Mouse (Mus musculus) hindbrain, embryonic 10.5 days (tissue): ENCODE results near the gene Khdc3. TPM values are rescaled to one million over a fixed set of nuclear protein-coding genes. Genes with fewer than 3 reads are reported as not detected.
A peak's percentile ranks its signal among the peaks of the same experiment; 100 is the strongest.
"Not testable (repeated sequence)": the region's sequence is repeated elsewhere in the genome, so short reads cannot be mapped to it uniquely, and the experiment has no call there.

Source experiments
- DNase-seq: peaks from one replicate; pipeline ENCODE4 v3.0.0-alpha.2; 2017; ENCODE audit warnings: low spot score
- H3K27ac ChIP-seq: fragments of 300-500 bp; sonication (generic); 2 replicates; pipeline ENCODE4 v1.5.1; 2016; ENCODE audit warnings: mild to moderate bottlenecking, moderate library complexity
- H3K27me3 ChIP-seq: fragments of 300-500 bp; sonication (generic); 2 replicates; pipeline ENCODE4 v1.6.1; 2016; ENCODE audit warnings: mild to moderate bottlenecking; ENCODE audit not compliant: poor library complexity, insufficient read depth, severe bottlenecking
- H3K36me3 ChIP-seq: fragments of 300-500 bp; sonication (generic); 2 replicates; pipeline ENCODE4 v1.6.1; 2016; ENCODE audit warnings: mild to moderate bottlenecking, moderate library complexity
- H3K4me1 ChIP-seq: fragments of 300-500 bp; sonication (generic); replicated peaks from 2 replicates; pipeline ENCODE4 v1.6.1; 2016; ENCODE audit warnings: mild to moderate bottlenecking
- H3K4me3 ChIP-seq: fragments of 300-500 bp; sonication (generic); 2 replicates; pipeline ENCODE4 v1.5.1; 2016; ENCODE audit warnings: mild to moderate bottlenecking, moderate library complexity
- H3K9me3 ChIP-seq: fragments of 300-500 bp; sonication (generic); 2 replicates; pipeline ENCODE4 v1.6.1; 2016; ENCODE audit warnings: mild to moderate bottlenecking, moderate library complexity
- whole genome bisulfite sequencing: fragments of 180-500 bp; shearing (Covaris S2); methylation state at CpG from one replicate; pipeline ENCODE4 v1.1.7; 2016; 5-methylcytosine and 5-hydroxymethylcytosine counted together
- polyA plus RNA-seq: library from polyadenylated mRNA; unstranded; fragments of >200 nt; fragmentation: Nextera tagmentation; extraction: Ambion mirVana; gene quantifications from 2 replicates; pipeline ENCODE4 v1.2.1, GENCODE M21; 2016

Gene Khdc3
- polyA plus RNA-seq, 1 experiment from 2014 or later, result 0.20 TPM

DNA sequence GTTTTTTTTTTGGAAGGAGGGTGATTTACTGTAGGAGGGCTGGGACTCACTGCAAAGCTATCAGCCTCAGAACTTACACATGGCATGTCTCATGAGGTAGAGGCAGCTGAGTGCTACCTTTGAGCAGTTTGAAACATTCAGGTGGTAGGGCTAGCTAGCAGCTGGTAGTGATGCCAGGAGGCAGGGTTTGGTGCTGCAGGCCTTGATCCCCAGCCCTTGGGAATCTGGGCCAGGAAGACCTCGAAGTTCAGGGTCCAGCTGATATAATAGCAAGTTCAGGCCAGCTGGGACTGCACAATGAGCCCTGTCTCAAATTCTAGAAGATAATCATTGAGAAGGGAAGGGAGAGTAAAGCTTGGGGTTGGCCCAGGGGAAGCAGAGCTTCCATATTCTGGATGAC is 3.5 kb downstream of the Khdc3 start:
- H3K27ac ChIP-seq, result no peak overlapping the region
- H3K36me3 ChIP-seq, result no peaks in the 10 kb centered on the region
- H3K4me1 ChIP-seq, result peaks cover 11% of the 10 kb centered on the region
- H3K9me3 ChIP-seq, result no peaks in the 10 kb centered on the region
- peaks cover 55% of the 10 kb centered on the region for H3K27me3 ChIP-seq
- DNase-seq, result no peak
- no peak overlapping the region for H3K4me3 ChIP-seq
- WGBS, result 71% methylated on average over 1 of the region's 1 CpGs

DNA sequence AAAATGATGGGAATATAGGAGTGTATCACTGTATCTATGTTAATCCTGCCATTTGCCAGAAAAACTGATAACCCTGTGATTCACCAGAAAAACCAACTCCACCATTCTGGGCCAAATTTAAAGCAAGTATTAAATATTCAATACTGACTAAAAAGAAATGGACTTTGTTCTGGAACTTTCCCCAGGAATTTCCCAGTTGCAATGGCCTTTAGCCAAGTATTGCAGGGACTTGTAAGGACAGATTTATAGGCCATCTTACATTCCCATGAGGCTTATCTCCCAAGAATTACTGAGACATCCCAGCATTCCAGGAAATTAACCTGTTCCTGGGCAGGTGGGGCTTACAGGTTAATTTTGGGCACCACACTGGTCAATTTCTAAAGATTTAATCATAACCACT is 4.1 kb downstream of the Khdc3 start:
- Histone ChIP-seq H3K36me3 (no peaks in the 10 kb centered on the region), H3K4me3 (no peak overlapping the region), H3K27me3 (peaks cover 55% of the 10 kb centered on the region), H3K27ac (no peak overlapping the region), H3K4me1 (peaks cover 11% of the 10 kb centered on the region), H3K9me3 (no peaks in the 10 kb centered on the region)
- DNase-seq, result no peak

DNA sequence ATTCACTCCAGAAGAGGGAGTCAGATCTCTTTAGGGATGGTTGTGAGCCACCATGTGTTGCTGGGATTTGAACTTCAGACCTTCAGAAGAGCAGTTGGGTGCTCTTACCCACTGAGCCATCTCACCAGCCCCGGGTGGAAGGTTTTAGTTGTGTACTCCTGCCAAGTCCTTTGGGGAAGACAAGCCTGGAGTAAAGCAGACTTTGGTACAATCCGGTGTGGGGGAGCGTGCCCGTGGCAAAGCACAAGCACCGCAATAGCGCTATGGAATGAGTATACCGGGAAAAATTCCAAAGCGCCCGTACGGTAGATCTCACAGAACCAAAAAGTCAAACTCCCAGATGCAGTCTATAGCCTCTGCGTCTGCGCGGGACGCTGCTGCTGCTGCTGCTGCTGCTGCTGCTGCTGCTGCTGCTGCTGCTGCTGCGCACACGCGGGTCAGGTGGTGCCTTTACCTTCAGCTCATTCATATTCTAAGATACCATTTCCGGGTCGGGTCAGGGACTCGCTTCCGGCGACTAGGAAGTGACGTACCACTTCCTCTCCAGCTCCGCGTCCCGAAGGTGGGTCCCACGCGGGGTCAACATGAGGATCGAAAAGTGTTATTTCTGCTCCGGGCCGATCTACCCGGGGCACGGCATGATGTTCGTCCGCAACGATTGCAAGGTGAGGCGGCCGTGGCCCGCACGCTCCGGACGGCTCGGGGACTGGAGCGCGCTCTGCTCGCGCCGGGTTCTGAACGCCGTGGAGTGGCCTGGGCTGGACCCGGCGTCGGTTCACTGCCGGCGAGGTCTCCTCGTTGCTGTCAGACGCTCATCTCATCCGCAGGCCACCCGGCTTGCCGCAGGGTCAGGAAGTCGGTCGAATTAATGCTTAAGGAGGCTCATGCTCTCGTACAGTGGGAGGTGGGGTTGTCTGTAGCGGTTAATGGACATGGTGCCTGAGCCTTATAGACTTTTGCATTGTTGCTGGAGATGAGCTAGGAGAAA is 11.6 kb downstream of the Khdc3 start, which contains the start of gene Rsl24d1:
Gene Rsl24d1 (plus strand): TSS at position 508 of the 988 bp plus-strand sequence.
- H3K9me3 ChIP-seq, result no peaks in the 10 kb centered on the region
- under 1% methylated on average over 64 of the region's 64 CpGs for WGBS
- H3K27me3 ChIP-seq, result no peaks in the 10 kb centered on the region
- peaks cover 30% of the 10 kb centered on the region for H3K36me3 ChIP-seq
- peak within 1 kb of the TSS; percentile 97 for H3K4me3 ChIP-seq
- H3K27ac ChIP-seq, result peak within 1 kb of the TSS; percentile 89
- peaks cover 11% of the 10 kb centered on the region for H3K4me1 ChIP-seq
- peak; percentile 87 for DNase-seq

DNA sequence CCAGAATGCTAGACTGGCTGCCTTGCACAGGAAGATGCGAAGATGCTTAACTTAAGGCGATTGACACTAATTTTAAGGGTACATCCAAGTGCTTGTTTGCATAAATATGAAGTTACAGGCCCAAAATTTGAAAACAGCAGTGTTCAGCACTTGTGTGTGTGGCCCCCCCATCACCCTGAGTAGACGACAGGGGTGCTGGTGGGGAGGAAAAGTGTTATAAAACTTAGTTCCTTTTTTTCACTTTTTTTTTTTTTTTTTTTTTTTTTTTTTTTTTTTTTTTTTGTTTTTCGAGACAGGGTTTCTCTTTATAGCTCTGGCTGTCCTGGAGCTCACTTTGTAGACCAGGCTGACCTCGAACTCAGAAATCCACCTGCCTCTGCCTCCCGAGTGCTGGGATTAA is 15.1 kb downstream of the Khdc3 start:
- H3K4me3 ChIP-seq, DNase-seq, H3K27ac ChIP-seq, H3K9me3 ChIP-seq, H3K27me3 ChIP-seq: not testable (repeated sequence)
- WGBS, result 95% methylated on average over 5 of the region's 6 CpGs
- H3K36me3 ChIP-seq, result peaks cover 63% of the 10 kb centered on the region
- H3K4me1 ChIP-seq, result peaks cover 11% of the 10 kb centered on the region

DNA sequence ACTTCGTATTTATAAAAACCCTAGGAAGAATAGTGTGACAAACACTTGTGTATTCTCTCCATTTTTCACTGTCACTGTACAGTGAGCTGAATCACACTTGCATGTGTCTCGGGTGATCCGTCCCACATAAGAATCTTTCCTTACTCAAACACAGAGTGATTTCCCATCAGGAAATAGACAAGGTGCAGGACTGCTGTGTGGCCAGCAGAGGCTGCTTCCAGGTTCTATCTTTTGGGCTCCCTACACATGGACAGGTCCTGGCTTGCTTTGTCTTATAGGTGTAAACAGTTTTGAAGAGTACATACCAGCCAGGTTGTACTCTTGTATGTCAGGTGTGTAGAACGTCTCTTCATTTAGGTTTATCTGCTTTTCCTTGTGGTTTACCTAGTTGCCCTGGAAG is 16.4 kb downstream of the Khdc3 start:
- peaks cover 75% of the 10 kb centered on the region for H3K36me3 ChIP-seq
- 90% methylated on average over 4 of the region's 4 CpGs for WGBS

GRCm38 (mm10) chr9:73121735-73122134 is 20.1 kb downstream of the Khdc3 start:
- Histone ChIP-seq H3K27ac (no peak overlapping the region), H3K4me1 (no peaks in the 10 kb centered on the region), H3K27me3 (no peaks in the 10 kb centered on the region), H3K9me3 (no peaks in the 10 kb centered on the region), H3K4me3 (no peak overlapping the region), H3K36me3 (peaks cover 94% of the 10 kb centered on the region)
- no peak for DNase-seq
- WGBS, result 80% methylated on average over 8 of the region's 8 CpGs

More for the DNA sequence above, 16.4 kb downstream of the Khdc3 start:
- H3K27me3 ChIP-seq, result no peaks in the 10 kb centered on the region
- H3K27ac ChIP-seq, result no peak overlapping the region
- DNase-seq, result no peak
- H3K4me1 ChIP-seq, result peaks cover 7% of the 10 kb centered on the region
- no peak overlapping the region for H3K4me3 ChIP-seq
- H3K9me3 ChIP-seq, result no peaks in the 10 kb centered on the region

- Histone ChIP-seq H3K36me3 (peaks cover 98% of the 10 kb centered on the region), H3K9me3 (no peaks in the 10 kb centered on the region), H3K27ac (no peak overlapping the region), H3K27me3 (no peaks in the 10 kb centered on the region), H3K4me1 (no peaks in the 10 kb centered on the region), H3K4me3 (no peak overlapping the region)
- WGBS, result 91% methylated on average over 8 of the region's 8 CpGs
- DNase-seq, result no peak
These were observed 23.5 kb downstream of the Khdc3 start for GRCm38 (mm10) chr9:73125043-73125570.

DNA sequence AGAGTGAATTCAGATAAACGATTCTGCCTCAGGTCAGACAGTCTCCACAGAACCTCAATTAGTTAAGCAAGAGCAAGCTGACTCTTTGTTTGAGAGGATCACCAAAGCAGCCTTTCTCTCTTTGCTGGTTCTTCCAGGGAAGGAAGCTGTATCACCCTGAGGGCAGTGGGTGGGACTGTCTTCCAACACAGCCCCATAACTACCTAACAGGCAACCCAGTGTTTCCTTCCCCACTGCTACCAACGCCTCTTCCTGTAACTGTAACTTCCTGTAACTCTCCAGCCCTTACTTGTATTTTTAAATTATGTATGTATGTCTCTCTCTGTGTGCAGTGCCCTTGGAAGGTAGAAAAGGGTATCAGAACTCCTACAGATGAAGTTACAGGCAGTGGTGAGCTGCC is 25.8 kb downstream of the Khdc3 start:
- H3K36me3 ChIP-seq, result peaks cover 84% of the 10 kb centered on the region
- H3K27ac ChIP-seq, result no peak overlapping the region
- 78% methylated on average over 2 of the region's 2 CpGs for WGBS
- no peaks in the 10 kb centered on the region for H3K9me3 ChIP-seq
- H3K4me1 ChIP-seq, result no peaks in the 10 kb centered on the region
- no peak for DNase-seq
- no peak overlapping the region for H3K4me3 ChIP-seq
- no peaks in the 10 kb centered on the region for H3K27me3 ChIP-seq

DNA sequence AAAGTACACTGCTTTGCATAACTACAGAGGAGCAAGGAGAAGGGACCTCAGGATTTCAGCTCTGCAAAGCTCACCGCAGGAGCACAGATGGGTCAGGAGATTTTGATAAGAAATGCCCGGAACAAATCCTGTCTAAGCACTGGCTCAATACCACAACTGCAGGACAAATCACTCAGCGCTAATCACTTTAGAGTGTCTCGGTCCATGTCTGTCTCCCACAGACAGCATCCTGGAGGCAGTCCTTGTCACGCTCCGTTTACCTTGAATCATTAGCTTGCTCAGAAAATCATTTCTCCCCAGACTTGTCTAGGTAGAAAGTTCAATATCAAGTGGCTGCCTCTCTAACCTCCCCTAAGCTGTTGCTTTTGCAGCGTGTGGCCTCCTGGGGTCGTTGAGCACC is 28.2 kb downstream of the Khdc3 start:
- no peak overlapping the region for H3K4me3 ChIP-seq
- no peak for DNase-seq
- no peaks in the 10 kb centered on the region for H3K4me1 ChIP-seq
- H3K36me3 ChIP-seq, result peaks cover 61% of the 10 kb centered on the region
- H3K27ac ChIP-seq, result no peak overlapping the region
- H3K9me3 ChIP-seq, result no peaks in the 10 kb centered on the region
- WGBS, result 79% methylated on average over 8 of the region's 8 CpGs
- no peaks in the 10 kb centered on the region for H3K27me3 ChIP-seq

DNA sequence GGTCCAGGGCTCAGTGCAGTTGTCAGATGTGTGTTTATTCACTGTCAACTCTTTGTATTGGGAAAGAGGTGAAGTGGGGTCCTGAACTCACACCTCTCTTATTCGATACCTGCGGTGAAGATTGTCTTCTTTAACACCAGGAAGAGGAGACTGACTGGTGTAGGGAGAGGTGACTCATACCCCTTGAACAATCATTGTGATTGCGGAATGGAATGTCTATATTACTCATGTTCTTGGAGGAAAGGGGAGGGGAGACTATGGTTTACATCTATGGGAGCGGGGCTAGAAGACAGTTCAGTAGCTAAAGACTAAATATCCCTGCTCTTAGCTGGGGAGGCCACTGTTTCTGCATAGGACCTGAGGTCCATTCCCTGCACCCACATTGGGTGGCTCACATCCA is 28.9 kb downstream of the Khdc3 start:
- WGBS, result 92% methylated on average over 4 of the region's 4 CpGs
- peaks cover 54% of the 10 kb centered on the region for H3K36me3 ChIP-seq
- no peak for DNase-seq

DNA sequence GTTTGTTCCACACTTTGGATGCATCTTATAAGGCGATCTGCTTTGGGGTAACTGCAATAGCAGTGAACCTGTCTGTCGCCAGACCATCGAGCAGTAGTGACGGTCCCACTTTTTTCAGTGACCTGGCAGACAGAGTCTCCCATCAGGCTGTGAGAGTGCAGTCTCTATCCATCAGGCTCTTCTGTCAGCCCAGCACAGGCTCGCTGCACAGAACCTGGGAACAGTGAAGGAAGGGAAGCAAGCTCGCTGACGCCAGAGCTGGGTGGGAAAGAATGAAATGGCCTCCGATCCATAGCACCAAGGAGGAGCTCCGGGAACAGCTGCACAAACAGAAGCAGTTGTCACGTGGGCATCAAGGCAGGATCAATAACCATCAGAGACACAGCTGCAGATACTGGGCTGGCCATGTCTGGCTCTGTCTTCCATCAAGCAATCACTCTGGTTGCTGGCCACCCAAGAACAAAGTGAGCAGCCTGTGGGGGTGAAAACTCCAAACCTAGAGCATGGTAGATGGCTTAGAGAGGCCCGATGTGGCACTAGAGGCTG is 35.8 kb downstream of the Khdc3 start:
- H3K27ac ChIP-seq, result peak overlapping the region; percentile 18; the same call in 1 of the 2 replicates
- H3K27me3 ChIP-seq, result no peaks in the 10 kb centered on the region
- H3K4me3 ChIP-seq, result no peak overlapping the region
- H3K9me3 ChIP-seq, result 0 out of 2 replicates have a peak, but pooled peaks cover 2% of the 10 kb centered on the region
- H3K36me3 ChIP-seq, result no peaks in the 10 kb centered on the region
- DNase-seq, result peak; percentile 11
- H3K4me1 ChIP-seq, result no peaks in the 10 kb centered on the region
- 71% methylated on average over 11 of the region's 11 CpGs for WGBS

More for the DNA sequence above, 28.9 kb downstream of the Khdc3 start:
- Histone ChIP-seq H3K4me1 (no peaks in the 10 kb centered on the region), H3K4me3 (no peak overlapping the region), H3K27ac (no peak overlapping the region), H3K9me3 (no peaks in the 10 kb centered on the region), H3K27me3 (no peaks in the 10 kb centered on the region)
